Mouse (Mus musculus): ENCODE measurements around the gene Sh3kbp1. TPM values are rescaled to one million over a fixed set of nuclear protein-coding genes. Genes with fewer than 3 reads are reported as not detected.

The Sh3kbp1 gene
- polyA plus RNA-seq, 1 experiment from 2014 or later, result 21.0 TPM

DNA sequence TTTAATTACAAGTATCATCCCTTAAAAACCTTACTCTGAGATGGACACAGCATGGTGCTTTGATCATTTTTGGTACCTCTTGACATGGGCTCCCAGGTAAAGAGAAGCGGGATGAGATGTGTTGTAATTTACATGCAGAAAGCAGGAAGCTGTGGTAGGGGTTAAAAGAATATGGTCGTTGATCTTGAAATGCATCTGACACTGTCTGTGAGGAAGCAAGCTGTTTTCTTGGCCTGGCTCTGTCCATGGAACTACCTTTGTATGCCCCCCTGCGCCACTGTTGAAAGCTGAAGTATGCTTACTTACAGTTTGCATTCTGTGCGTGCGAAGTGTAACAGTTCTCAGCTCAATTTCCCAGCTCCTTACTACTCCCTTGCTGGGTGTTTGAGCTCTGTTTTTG is 61.6 kb downstream of the Sh3kbp1 start:
- H3K4me1 ChIP-seq (ENCODE audit: control insufficient read depth, insufficient read depth, low read length), result no peaks in the 10 kb centered on the region
- no peak overlapping the region for H3K27ac ChIP-seq (replicated peaks; ENCODE audit: low read depth, low read length)
- DNase-seq (ENCODE audit: low spot score), result no peak
- H3K4me2 ChIP-seq (ENCODE audit: low read depth, severe bottlenecking), result no peak overlapping the region
- no peak overlapping the region for H3K4me3 ChIP-seq (ENCODE audit: low read depth, low read length)
- H3K36me3 ChIP-seq (ENCODE audit: control insufficient read depth, insufficient read depth, low read length), result no peaks in the 10 kb centered on the region
- no peak overlapping the region for H3K9ac ChIP-seq (ENCODE audit: low read length)
- H3K9me3 ChIP-seq (ENCODE audit: control insufficient read depth, low read length), result no peaks in the 10 kb centered on the region
- WGBS, result 85% methylated on average over 5 of the region's 5 CpGs
- ATAC-seq (ENCODE audit: insufficient number of reproducible peaks, low FRiP score, low TSS enrichment, low read depth), result no peak
- 0 out of 2 replicates have a peak, but pooled peaks cover 4% of the 10 kb centered on the region for H3K27me3 ChIP-seq (ENCODE audit: control insufficient read depth, insufficient read depth, low read length)

GRCm38 (mm10) chrX:159689785-159690416 is 62.8 kb downstream of the Sh3kbp1 start:
- DNase-seq (ENCODE audit: low spot score) (no peak), ATAC-seq (ENCODE audit: insufficient number of reproducible peaks, low FRiP score, low TSS enrichment, low read depth) (no peak)
- no peaks in the 10 kb centered on the region for H3K36me3 ChIP-seq (ENCODE audit: control insufficient read depth, insufficient read depth, low read length)
- H3K9ac ChIP-seq (ENCODE audit: low read length), result no peak overlapping the region
- no peak overlapping the region for H3K4me3 ChIP-seq (ENCODE audit: low read depth, low read length)
- H3K27ac ChIP-seq (replicated peaks; ENCODE audit: low read depth, low read length), result no peak overlapping the region
- 83% methylated on average over 10 of the region's 10 CpGs for WGBS
- no peaks in the 10 kb centered on the region for H3K9me3 ChIP-seq (ENCODE audit: control insufficient read depth, low read length)
- H3K4me1 ChIP-seq (ENCODE audit: control insufficient read depth, insufficient read depth, low read length), result no peaks in the 10 kb centered on the region
- 0 out of 2 replicates have a peak, but pooled peaks cover 4% of the 10 kb centered on the region for H3K27me3 ChIP-seq (ENCODE audit: control insufficient read depth, insufficient read depth, low read length)
- no peak overlapping the region for H3K4me2 ChIP-seq (ENCODE audit: low read depth, severe bottlenecking)

- no peak overlapping the region for H3K4me2 ChIP-seq (ENCODE audit: low read depth, severe bottlenecking)
- no peak overlapping the region for H3K27ac ChIP-seq (replicated peaks; ENCODE audit: low read depth, low read length)
- 0 out of 2 replicates have a peak, but pooled peaks cover 4% of the 10 kb centered on the region for H3K27me3 ChIP-seq (ENCODE audit: control insufficient read depth, insufficient read depth, low read length)
- H3K4me1 ChIP-seq (ENCODE audit: control insufficient read depth, insufficient read depth, low read length), result no peaks in the 10 kb centered on the region
- DNase-seq (ENCODE audit: low spot score) (no peak), ATAC-seq (ENCODE audit: insufficient number of reproducible peaks, low FRiP score, low TSS enrichment, low read depth) (no peak)
- WGBS, result 92% methylated on average over 5 of the region's 5 CpGs
- no peaks in the 10 kb centered on the region for H3K36me3 ChIP-seq (ENCODE audit: control insufficient read depth, insufficient read depth, low read length)
- H3K9me3 ChIP-seq (ENCODE audit: control insufficient read depth, low read length), result no peaks in the 10 kb centered on the region
- no peak overlapping the region for H3K4me3 ChIP-seq (ENCODE audit: low read depth, low read length)
- no peak overlapping the region for H3K9ac ChIP-seq (ENCODE audit: low read length)
These were observed 66.1 kb downstream of the Sh3kbp1 start for GRCm38 (mm10) chrX:159693126-159693525.

DNA sequence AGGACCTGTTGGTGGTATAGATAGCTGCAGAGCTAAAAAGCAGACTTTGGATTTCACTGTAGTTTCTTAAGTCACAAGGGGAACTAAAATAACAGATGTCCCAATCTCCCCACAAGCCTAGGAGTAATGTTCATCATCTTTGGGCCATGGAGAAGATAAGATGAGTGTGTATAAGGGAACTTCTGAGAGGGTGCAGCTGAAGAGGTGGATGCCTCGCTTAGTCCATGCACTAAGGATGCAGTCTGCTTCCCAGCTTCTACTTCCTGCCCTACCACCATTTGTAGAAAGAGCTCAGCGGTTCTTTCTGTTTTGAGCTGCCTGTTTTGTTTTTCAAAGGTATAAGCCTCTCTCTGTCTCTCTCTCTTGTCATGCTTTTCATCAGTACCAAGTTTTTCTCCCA is 69.5 kb downstream of the Sh3kbp1 start:
- Histone ChIP-seq H3K4me1 (ENCODE audit: control insufficient read depth, insufficient read depth, low read length) (no peaks in the 10 kb centered on the region), H3K4me2 (ENCODE audit: low read depth, severe bottlenecking) (no peak overlapping the region), H3K27ac (replicated peaks; ENCODE audit: low read depth, low read length) (no peak overlapping the region), H3K4me3 (ENCODE audit: low read depth, low read length) (no peak overlapping the region), H3K36me3 (ENCODE audit: control insufficient read depth, insufficient read depth, low read length) (no peaks in the 10 kb centered on the region), H3K27me3 (ENCODE audit: control insufficient read depth, insufficient read depth, low read length) (0 out of 2 replicates have a peak, but pooled peaks cover 2% of the 10 kb centered on the region), H3K9me3 (ENCODE audit: control insufficient read depth, low read length) (no peaks in the 10 kb centered on the region), H3K9ac (ENCODE audit: low read length) (no peak overlapping the region)
- 31% methylated on average over 2 of the region's 2 CpGs for WGBS
- DNase-seq (ENCODE audit: low spot score), result no peak
- ATAC-seq (ENCODE audit: insufficient number of reproducible peaks, low FRiP score, low TSS enrichment, low read depth), result no peak

DNA sequence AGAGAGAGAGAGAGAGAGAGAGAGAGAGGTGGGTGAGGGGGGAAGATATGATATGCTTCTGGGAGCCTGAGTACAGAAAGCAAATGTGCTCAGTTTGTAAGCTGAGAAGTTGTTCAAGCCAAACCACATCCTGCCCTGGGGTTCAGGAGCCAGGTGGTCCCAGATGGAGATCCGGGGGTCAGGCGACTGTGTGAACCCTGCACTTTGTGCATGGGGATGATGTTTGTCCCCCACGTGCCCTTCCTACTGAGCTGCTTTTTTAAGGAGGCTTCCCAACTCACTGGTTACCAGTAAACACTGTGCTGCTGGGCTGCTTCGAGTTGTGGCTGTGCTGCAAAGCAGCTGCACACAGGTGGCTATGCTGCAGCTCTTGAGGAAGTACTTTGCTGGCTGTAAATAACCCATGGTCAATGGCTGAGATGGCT is 70.0 kb downstream of the Sh3kbp1 start:
- WGBS, result 24% methylated on average over 4 of the region's 4 CpGs
- no peak overlapping the region for H3K4me3 ChIP-seq (ENCODE audit: low read depth, low read length)
- H3K27me3 ChIP-seq (ENCODE audit: control insufficient read depth, insufficient read depth, low read length), result 0 out of 2 replicates have a peak, but pooled peaks cover 2% of the 10 kb centered on the region
- H3K4me2 ChIP-seq (ENCODE audit: low read depth, severe bottlenecking), result no peak overlapping the region
- no peaks in the 10 kb centered on the region for H3K4me1 ChIP-seq (ENCODE audit: control insufficient read depth, insufficient read depth, low read length)
- DNase-seq (ENCODE audit: low spot score) (peak; percentile 38), ATAC-seq (ENCODE audit: insufficient number of reproducible peaks, low FRiP score, low TSS enrichment, low read depth) (peak; percentile 68; the same call in 1 of the 2 replicates)
- no peaks in the 10 kb centered on the region for H3K36me3 ChIP-seq (ENCODE audit: control insufficient read depth, insufficient read depth, low read length)
- H3K9ac ChIP-seq (ENCODE audit: low read length), result no peak overlapping the region
- H3K27ac ChIP-seq (replicated peaks; ENCODE audit: low read depth, low read length), result no peak overlapping the region
- H3K9me3 ChIP-seq (ENCODE audit: control insufficient read depth, low read length), result no peaks in the 10 kb centered on the region

DNA sequence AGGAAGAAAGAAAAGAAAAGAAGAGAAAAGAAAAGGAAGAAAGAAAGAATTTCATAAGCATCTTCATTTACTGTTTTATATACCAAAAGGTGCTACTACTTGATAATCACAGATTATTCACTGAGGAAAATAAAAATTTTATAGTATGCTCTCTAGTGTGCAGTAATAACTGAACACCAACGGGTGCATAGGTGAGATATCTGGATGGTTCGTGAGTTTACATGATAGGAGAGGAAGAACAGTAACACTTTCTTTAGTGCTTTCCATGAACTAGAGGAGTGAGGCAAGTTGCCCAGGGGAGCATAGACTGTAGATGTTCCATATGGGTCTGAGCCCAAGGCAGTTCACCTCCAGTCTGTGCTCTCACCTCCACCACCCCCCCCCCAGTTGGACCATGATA is 75.8 kb downstream of the Sh3kbp1 start:
- Histone ChIP-seq H3K4me1 (ENCODE audit: control insufficient read depth, insufficient read depth, low read length) (no peaks in the 10 kb centered on the region), H3K36me3 (ENCODE audit: control insufficient read depth, insufficient read depth, low read length) (no peaks in the 10 kb centered on the region), H3K9me3 (ENCODE audit: control insufficient read depth, low read length) (no peaks in the 10 kb centered on the region), H3K4me2 (ENCODE audit: low read depth, severe bottlenecking) (no peak overlapping the region), H3K9ac (ENCODE audit: low read length) (no peak overlapping the region), H3K27ac (replicated peaks; ENCODE audit: low read depth, low read length) (no peak overlapping the region), H3K4me3 (ENCODE audit: low read depth, low read length) (no peak overlapping the region), H3K27me3 (ENCODE audit: control insufficient read depth, insufficient read depth, low read length) (0 out of 2 replicates have a peak, but pooled peaks cover 7% of the 10 kb centered on the region)
- no peak for DNase-seq (ENCODE audit: low spot score)
- no peak for ATAC-seq (ENCODE audit: insufficient number of reproducible peaks, low FRiP score, low TSS enrichment, low read depth)
- WGBS, result 86% methylated on average over 2 of the region's 2 CpGs

DNA sequence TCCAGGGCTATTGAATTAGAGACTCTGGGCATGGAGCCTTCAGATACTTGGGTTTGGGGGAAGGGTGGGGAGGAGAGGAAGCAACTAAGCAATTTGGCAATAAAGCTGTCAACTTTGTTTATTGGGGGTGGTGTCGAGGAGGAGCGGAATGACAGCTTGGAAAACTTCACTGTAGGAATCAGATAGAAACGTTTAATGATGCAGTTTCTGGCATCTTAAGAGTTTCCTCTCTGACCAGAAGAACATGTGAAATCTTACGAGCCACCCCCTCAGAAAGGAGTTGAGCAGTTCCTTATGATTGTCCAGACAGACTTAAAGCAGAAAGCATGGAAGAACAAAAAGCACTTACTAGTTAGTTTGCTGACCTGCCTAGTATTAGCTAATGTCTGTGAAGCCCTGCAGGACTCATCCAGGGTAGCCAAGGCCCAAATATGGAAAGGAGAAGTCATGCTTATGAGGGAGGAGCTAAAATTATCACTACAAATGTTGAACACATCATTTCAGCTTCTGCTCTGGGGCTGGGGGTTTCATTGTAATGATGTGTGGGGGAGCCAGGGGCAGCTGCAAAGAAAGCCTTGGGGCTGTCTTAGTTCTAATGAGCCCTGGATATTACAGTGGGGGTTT is 77.4 kb downstream of the Sh3kbp1 start:
- Histone ChIP-seq H3K4me1 (ENCODE audit: control insufficient read depth, insufficient read depth, low read length) (no peaks in the 10 kb centered on the region), H3K27me3 (ENCODE audit: control insufficient read depth, insufficient read depth, low read length) (0 out of 2 replicates have a peak, but pooled peaks cover 12% of the 10 kb centered on the region), H3K9ac (ENCODE audit: low read length) (no peak overlapping the region), H3K4me2 (ENCODE audit: low read depth, severe bottlenecking) (no peak overlapping the region), H3K36me3 (ENCODE audit: control insufficient read depth, insufficient read depth, low read length) (no peaks in the 10 kb centered on the region), H3K4me3 (ENCODE audit: low read depth, low read length) (no peak overlapping the region), H3K27ac (replicated peaks; ENCODE audit: low read depth, low read length) (no peak overlapping the region), H3K9me3 (ENCODE audit: control insufficient read depth, low read length) (no peaks in the 10 kb centered on the region)
- 30% methylated on average over 4 of the region's 4 CpGs for WGBS
- ATAC-seq (ENCODE audit: insufficient number of reproducible peaks, low FRiP score, low TSS enrichment, low read depth), result no peak
- DNase-seq (ENCODE audit: low spot score), result no peak

GRCm38 (mm10) chrX:159705412-159705811 is 78.3 kb downstream of the Sh3kbp1 start:
- whole genome bisulfite sequencing, result 53% methylated on average over 2 of the region's 2 CpGs
- Histone ChIP-seq H3K4me1 (ENCODE audit: control insufficient read depth, insufficient read depth, low read length) (no peaks in the 10 kb centered on the region), H3K9me3 (ENCODE audit: control insufficient read depth, low read length) (no peaks in the 10 kb centered on the region), H3K36me3 (ENCODE audit: control insufficient read depth, insufficient read depth, low read length) (no peaks in the 10 kb centered on the region), H3K4me2 (ENCODE audit: low read depth, severe bottlenecking) (no peak overlapping the region), H3K27me3 (ENCODE audit: control insufficient read depth, insufficient read depth, low read length) (peaks cover 12% of the 10 kb centered on the region; the same call in 1 of the 2 replicates), H3K27ac (replicated peaks; ENCODE audit: low read depth, low read length) (no peak overlapping the region), H3K9ac (ENCODE audit: low read length) (no peak overlapping the region), H3K4me3 (ENCODE audit: low read depth, low read length) (no peak overlapping the region)
- ATAC-seq (ENCODE audit: insufficient number of reproducible peaks, low FRiP score, low TSS enrichment, low read depth), result no peak
- DNase-seq (ENCODE audit: low spot score), result no peak
